Mouse (Mus musculus) embryo, embryonic 10 days (tissue): ENCODE results near the gene Dnajc4.

Experiments
- DNase-seq: peaks from one replicate; pipeline ENCODE4 v3.0.0-alpha.2; 2015; ENCODE audit warnings: low spot score

The Dnajc4 gene

DNA sequence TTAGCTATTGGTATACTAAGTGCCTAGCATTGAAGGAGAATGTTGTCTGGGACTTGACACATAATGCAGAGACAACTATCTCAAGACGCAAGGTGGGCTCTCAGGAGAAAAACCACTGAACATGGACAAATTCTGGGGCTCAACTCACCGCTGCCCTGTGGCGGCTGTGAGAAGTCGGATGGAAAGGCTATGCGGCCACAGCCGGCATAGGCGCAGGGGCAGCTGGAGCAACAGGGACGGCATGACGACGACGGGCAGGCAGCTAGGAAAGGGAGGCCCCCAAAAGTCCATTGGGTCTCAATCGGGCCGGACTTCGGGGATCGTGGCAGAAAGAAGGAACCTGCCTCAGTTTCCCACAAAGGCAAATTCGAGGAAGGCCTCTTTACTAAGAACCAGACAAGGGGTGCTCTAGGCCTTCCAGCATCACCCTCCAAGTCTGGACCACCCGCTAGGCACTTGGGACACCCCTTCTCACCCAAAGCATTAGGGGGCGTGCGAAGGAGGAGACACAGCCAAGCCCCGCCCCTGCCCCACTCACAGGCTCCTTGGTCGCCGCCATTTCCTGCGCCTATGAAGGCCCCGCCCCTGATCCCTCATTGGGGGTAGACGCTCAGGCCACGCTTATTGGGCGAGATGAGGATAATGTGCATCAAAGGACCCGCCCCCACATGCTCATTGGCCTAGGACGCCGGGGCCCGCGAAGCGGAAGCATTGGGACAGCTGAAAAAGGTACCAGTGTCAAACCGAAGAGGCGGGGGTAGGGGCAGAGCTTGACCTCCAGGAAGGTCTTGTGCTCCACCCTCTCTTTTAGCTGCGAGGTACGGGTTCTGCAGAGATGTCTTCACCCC lies at the start of gene Dnajc4:
Dnajc4 (minus strand) TSS at position 562 of the 848 bp plus-strand sequence.
- DNase-seq, result peak; percentile 98

DNA sequence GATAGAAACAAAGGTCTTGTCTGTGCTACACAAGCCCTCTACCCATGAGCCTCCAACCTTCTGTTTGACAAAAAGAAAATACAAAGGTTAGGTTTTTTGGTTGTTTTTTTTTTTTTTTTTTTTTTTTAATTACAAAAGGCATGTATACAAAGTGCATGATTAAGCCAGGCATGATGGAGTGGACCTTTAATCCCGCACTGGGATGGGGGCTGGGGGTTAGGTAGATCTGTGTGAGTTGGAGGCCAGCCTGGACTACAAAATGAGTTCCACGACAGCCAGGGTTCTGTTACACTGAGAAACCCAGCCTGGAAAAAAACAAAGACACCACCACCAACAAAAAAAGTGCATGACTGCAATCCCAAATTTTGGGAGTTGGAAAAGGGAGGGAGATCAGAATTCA lies 48.8 kb upstream of the Dnajc4 start:
- DNase-seq, result no peak

DNA sequence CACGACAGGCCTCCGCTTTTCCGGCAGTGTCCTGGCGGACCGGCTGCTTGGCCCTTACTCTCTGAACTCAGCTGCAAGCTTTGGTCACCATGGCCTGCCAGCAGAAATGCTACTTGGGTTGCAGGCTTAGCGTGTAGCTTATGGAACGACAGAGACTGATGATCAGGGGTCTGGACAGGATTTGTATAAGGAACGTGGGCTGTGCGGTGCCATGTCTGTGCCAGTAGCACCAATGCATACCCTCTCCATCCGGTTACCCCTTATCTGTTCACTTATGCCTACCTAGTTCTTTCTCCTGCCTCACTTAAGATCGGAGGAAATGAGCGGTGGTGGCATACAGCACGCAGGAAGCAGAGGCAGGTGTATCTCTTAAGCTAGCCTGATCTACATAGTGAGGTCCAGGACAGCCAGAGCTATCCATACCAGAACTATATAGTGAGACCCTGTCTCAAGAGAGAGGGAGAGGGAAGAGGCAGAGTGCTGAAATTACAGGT lies 48.3 kb upstream of the Dnajc4 start:
- DNase-seq, result no peak

DNA sequence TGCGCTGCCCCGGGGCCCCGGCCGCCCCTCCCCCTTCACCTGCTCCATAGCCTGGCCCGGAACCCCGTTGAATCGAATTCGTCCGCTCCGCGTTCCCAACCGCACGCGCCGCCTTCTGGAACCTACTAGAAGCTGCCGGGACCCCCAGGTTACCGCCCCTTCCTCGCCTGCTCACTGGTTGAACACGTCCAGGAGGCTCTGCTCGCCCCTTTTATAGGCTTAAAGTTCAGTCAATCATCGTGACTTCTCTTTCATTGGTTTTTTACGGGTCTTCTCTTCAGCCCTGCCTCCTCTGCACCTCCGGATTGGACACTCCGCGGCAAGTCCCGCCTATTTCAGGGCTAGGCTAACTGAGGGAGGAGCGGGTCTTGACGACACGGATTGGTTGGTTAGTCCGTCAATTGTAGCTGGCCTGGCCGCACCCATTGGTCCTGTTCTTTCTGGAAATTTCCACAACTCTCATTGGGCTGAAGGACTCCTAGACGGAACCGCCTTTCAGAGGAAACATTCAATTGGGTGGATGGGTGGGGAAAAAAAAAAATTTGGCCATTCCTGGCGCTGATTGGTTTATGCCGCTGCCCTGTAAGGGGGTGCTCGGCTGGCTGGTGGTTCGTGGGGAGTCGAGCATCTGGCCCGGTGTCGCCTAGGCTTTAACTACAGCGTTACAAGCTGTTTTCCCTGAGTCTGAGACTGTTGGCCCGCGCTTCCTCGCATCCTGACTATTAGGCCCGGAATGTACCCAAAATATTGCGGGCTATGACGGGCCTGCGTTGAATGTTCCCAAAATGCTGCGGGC lies 47.7 kb upstream of the Dnajc4 start, which contains the start of gene Stip1:
Stip1 (minus strand) TSS at position 127 of the 796 bp plus-strand sequence.
- DNase-seq, result peak; percentile 100

DNA sequence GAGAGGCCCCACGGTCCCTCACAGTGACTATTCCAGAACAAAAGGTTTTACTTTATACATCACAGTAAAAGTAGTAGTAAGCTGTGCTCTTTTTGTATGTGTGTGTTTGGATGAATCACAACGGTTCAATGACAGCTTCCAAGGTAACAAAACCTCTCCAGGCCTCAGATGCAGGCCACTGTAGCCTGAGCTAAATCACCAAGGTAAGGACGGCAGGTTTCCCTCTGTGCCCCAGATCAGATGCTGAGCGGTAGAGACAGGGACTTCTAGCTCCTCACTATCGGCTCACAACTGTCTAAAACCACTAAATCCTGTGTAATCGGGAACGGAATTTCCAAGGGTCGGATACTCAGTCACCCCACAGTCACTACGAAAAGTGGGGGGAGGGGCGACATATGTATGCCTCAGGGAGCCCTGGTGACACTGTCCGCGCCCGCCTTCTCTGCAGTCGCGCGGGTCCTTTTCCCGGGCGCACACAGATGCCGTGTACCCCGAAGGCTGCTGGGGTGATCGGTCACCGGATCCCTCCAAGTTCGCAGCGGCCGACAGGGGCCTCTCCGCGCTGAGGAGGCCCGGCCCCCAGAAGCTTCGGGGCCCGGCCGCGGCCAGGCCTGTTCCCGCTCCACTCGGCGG lies 46.8 kb upstream of the Dnajc4 start:
- DNase-seq, result peak; percentile 75

DNA sequence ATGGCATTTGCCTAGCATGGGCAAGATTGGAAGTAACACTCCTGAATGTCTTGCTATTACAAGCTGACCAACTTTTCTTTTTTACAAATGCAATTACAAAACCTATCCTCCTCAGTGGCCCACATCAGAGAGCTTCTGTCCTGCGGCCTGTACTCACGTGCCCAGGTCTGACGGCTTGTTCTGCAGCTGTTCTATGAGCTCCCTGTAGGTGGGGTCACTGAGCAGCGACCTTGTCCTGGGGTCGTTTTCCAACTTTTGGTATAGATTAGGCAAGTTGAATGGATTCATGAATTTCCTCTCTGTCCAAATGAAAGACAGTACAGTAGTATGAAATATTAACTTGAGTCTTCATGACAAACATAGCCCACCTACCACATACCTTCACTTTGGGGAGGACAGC lies 41.6 kb upstream of the Dnajc4 start:
- DNase-seq, result no peak

DNA sequence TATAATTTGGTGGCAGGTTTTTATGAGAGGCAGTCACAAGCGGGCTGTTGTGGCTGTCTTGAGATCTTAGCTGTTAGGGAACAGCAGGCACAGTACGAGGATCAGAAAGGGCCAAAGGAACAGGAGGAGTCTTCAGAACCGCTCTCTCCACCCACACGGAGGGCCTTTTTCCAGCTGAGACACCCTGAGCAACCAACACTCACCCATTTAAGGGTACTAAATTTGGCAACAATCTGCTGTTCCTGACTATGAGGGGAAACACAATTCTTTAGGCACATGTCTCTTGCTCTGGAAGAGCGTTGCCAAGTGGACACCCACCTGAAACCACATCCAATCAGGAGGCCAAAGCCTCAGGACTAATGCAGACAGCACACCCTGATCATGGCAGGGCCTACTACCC lies 37.2 kb upstream of the Dnajc4 start:
- no peak for DNase-seq

DNA sequence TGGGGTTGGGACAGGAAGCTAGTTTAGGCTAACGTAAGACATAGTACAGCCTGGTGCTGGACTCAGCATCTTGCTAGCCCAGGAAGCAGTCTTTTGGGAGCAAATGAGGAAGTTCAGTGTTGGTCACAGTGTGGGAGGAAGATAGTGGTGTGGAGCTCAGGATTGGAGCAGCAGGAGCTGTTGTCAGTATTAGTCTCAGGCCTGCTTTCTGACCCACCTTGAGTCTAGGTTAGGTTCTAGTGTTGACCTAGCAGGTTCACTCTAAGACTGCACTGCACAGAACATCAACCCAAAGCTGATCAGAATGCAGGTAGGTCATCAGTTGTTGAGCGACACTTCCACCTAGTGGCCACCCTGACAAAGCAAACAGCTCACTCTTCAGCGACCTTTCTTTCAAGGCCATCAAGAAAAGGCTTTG lies 27.9 kb upstream of the Dnajc4 start:
- DNase-seq, result peak; percentile 77

DNA sequence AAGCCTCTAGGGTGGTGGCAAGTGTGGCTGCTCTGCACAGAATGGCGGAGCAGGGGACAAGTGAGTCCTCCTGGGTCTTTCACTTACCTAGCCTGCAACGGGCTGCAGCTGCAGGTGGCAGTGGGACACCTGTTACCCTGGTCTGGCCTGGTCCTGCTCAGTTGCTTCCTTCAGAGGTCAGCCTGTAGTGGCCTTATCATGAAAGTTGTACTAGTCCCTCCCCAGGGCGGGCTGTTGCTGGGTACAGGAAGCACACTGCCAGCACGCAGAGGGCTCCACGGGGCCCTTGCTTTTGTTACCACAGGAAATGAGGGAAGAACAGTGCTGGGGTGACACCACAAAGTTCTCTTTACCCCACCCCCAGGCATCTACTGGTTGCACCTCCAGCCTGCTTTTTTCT lies 26.8 kb upstream of the Dnajc4 start, which contains the start of gene Fermt3:
Fermt3 (minus strand) TSS at position 279 of the 400 bp plus-strand sequence.
- DNase-seq, result no peak

DNA sequence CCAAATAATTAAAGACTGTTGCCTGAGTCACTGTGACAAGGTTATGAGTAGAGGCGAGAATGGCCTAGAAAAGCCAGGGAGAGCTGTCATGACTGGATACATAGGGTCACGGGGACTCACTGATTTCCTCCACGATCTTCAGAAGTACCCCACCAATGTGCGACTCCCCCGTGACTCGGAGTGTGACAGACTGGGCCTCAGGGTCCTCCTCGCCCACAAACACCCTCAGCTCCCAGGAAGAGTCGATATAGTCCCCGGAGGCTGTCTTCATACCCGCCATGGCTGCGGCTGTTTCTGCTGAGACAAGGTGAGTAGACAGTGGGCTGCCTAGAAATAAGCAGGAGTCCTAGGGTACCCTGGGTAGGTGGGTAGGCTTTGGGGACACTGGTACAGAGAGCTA lies 26.2 kb upstream of the Dnajc4 start:
- no peak for DNase-seq

DNA sequence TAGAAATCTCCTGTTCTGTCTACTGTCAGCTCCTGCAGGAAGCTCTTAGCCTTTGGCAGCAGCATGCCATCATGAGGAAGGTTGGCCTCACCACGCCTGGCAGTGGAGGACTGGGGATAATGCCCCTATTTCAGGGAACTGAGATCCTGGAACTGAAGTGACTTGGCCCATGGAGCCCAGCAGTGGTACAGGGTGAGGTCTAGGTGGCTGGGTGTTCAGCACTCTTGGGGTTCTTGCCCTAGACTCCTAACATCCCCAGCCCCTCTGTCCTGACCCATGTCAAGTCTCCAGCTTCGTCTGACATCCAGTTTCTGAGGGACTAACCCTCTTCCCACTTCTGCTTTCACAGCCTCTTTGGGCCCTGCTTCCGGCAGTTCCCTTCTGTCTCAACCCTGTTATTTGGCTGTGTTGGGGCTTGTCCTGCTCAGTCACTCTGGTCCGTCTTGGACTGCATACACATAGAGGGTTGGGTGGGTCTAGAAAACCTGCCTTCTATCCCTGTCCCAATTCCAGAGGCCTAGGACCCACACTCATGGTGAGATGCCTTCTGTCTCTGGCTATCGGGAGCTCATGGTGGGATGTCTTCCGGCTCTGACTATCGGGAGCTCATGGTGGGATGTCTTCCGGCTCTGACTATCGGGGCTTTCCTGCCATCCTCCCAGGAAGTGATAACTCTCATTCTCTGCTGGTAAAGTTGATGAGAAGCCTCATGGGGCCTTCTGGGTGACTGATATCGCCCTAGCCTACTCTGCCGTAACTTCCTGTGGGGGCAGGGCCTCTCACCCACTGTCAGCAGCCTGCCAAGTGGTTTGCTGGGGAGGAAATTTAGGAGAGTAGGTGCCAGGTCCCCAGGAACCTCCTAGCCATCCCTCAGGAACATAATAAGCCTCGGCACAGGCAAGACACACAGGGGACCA lies 25.4 kb upstream of the Dnajc4 start:
- no peak for DNase-seq

DNA sequence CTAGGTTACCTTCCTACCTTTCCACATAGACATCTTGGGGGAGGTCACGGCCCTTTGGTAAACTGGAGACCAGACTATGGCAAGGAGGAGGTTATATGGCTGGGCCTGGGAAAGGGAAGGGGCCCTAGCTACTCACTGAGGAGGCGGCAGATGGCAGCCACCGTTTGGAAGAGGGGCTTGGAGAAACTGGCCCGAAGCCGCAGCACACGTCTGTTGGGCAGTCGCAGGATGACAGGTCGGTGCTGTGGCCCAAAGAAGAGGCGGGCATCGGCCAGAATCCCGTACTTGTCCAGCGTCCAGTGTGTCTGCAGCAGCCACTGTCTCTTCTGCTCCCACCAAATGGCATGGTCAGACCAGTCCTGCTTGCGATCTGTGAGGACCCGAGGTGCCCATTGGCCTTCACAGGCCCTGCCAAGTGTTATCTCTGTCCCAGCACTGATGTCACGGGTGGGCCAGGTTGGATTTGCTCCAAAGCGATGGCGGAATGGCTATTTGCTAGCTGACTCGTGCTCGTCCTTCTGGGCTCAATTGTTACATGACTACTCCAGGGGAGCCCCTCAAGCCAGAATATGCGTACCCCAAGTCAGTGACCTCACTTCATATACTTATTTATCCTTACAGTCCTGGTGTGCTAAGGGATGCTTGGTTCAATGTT lies 22.2 kb upstream of the Dnajc4 start:
- DNase-seq, result no peak

DNA sequence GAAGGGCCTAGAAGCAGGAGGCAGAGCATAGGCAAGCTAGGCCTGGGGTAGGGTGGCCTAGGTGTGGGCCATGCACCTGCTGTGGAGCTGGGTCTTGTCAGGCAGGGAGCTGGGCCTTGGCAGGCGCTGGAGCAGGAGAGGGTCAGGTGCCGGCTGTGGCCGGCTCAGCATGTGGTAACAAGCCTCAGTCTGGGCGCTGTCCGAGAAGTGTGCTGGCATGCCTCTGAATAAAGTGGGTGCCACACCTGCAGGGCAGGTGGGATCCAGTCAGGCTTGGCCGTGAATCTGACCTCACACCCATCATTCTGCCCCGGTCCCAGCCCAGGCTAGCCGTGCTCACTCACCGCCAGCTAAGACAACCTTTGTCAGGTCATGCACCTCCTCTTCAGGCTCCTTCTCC lies 21.6 kb upstream of the Dnajc4 start:
- no peak for DNase-seq

DNA sequence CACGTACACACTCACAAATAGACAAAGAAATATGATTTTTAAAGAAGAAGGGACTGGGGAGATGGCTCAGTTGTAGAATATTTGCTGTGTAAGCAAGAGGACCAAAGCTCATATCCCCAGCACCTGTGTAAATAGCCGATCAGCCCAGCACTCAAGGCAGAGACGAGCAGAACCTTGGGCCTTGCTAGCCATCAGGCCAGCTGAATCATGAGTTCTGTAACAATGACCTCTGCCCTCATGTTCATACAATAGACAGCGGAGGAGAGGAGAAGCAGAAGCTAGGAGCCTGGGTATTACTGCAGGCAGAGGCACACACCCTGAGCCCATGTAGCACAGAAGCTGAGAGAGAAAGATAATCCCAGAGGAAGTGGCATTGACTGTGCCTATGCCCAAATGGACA lies 20.1 kb upstream of the Dnajc4 start:
- DNase-seq, result no peak

DNA sequence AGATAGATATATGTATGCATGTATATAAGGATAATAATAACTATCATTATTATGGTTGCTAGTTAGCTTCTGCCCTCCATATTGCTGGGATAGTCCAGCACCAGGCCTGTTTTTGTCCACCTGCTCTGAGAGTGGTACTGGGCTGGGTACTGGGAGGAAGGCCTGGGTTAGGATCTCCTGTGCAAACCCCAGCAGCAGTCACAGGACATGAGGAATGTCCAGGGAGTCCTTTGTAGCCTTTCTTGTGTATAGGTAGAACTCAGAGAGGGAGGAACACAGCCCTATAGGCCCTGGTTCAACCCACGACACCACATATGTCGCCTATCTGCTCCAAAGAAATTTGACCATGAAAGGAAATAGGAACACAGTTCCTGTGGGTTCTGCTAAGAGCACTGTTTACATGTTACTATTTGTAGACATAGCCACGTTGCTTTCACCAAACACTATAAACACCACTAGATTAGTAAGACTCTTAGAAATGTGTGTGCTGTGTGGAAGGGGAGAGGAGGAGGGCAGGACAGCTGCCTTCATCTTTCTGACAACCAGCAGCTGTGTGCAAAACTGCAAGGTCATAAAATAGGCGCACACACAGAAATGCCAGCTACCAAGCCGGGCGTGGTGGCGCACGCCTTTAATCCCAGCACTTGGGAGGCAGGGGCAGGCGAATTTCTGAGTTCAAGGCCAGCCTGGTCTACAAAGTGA lies 14.7 kb upstream of the Dnajc4 start:
- no peak for DNase-seq

DNA sequence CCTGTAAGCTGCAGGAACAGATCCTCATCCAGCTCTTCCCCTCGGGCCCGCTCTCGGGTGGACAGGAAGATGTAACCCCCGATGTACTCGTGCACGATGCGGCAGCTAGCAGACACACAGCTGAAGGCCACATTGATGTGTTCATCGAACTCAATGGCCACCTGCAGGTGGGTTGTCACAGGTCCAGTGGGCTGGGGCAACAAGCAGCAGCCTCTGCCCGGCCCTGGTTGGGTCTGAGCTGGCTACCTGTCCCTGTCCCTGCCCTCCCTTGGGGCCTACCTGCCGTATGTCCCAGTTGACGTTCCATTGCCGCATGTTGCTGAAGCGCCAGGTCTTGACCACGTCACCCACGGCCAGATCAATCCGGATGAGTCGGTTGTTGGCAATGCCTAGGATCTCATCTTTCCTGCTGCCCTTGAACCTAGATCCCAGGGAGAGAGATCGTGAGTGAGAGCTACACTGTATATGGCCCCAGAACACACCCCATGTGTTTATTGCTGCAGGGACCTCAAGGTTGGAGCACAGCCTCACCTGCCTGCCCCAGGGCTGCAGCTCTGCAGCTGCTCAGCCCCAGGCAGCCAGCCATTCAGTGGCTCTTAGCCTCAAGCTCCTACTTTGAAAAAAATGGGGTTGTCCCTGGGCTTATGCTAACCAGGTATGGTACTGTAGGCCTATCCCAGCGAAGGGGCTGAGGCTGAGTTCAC lies 7.1 kb upstream of the Dnajc4 start:
- no peak for DNase-seq

DNA sequence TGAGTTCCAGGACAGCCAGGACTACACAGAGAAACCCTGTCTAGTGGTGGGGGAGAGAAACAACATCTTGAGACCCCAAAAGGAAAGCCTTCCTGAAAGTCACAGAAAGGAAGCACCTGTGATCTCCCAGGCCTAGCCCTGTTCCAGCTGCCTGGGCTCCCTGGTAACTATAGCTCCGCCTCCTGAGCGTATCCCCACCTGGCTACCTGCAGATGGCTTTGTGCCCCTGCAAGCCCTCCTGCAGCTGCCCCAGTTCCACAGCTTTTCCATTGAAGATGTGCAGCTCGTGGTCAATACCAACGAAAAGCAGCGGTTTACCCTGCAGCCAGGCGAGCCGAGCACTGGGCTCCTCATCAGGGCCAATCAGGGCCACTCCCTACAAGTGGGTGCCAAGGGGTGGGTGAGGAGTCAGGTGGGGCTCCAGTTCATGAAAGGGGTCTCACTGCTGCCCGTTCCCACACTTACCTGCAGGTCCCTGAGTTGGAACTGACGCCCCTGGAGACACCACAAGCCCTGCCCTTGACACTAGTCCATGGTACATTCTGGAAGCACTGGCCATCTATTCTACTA lies 5.4 kb upstream of the Dnajc4 start:
- no peak for DNase-seq

DNA sequence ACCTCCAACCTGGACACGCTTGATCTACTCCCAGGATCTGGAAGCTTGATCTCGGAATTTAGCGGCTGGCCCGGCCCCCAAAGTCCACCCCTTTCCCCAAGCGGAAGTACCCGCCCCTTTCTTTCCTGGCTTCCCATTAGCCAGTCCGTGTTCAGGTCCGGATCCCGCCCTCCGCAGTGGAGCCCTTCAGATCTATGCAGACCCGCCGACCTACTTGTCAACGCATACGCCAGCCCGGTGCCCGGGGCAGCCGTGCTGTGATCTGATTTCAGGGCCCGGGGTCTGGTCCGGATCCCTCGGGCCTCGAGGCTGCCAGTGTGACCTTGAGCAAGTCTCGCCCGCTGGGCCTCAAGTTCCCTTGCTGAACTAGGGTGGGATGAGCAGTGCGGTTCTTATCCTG lies 3.6 kb upstream of the Dnajc4 start, which contains the start of the genes Nudt22 and Trpt1:
Nudt22 (minus strand) TSS at position 112 of the 400 bp plus-strand sequence.
Trpt1 (plus strand) TSS at position 126 of the 400 bp plus-strand sequence.
- DNase-seq, result peak; percentile 94
